Mouse (Mus musculus) C2C12 (cell line): ENCODE results near the gene Adprhl2. TPM values are rescaled to one million over a fixed set of nuclear protein-coding genes. Genes with fewer than 3 reads are reported as not detected.

Experiments
- H3K27me3 ChIP-seq: one replicate; pipeline ENCODE4 v1.6.1; 2011; ENCODE audit not compliant: control insufficient read depth, insufficient read depth, insufficient read length
- H3K36me3 ChIP-seq: one replicate; pipeline ENCODE4 v1.6.1; 2011; ENCODE audit not compliant: control insufficient read depth, insufficient read depth
- H3K4me3 ChIP-seq: one replicate; pipeline ENCODE4 v1.5.1; 2011; ENCODE audit warnings: mild to moderate bottlenecking, control low read depth; ENCODE audit not compliant: poor library complexity, insufficient read depth, severe bottlenecking
- H3K79me2 ChIP-seq: one replicate; pipeline ENCODE4 v1.6.1; 2011; ENCODE audit not compliant: control insufficient read depth, insufficient read depth
- H3K79me3 ChIP-seq: one replicate; pipeline ENCODE4 v1.6.1; 2011; ENCODE audit warnings: low read depth, control low read depth
- H3ac ChIP-seq: one replicate; pipeline ENCODE3; 2011; ENCODE audit warnings: low read depth; ENCODE audit not compliant: control insufficient read depth, insufficient read length
- CEBPB ChIP-seq: IDR thresholded peaks from one replicate; pipeline ENCODE4 v1.6.1; 2011; ENCODE audit warnings: low read depth, mild to moderate bottlenecking, control low read depth, moderate library complexity
- CTCF ChIP-seq: IDR thresholded peaks from one replicate; pipeline ENCODE4 v1.5.1; 2011; ENCODE audit not compliant: control insufficient read depth, insufficient read depth, insufficient read length
- FOSL1 ChIP-seq: IDR thresholded peaks from one replicate; pipeline ENCODE4 v1.8.0; 2011; ENCODE audit warnings: mild to moderate bottlenecking, low read length; ENCODE audit not compliant: poor library complexity, insufficient read depth, severe bottlenecking
- MAX ChIP-seq: IDR thresholded peaks from one replicate; pipeline ENCODE4 v1.6.1; 2011; ENCODE audit warnings: mild to moderate bottlenecking, control low read depth
- MYOD1 ChIP-seq: IDR thresholded peaks from one replicate; pipeline ENCODE4 v1.6.1; 2011; ENCODE audit warnings: low read depth; ENCODE audit not compliant: control insufficient read depth, insufficient read length
- MYOG ChIP-seq: IDR thresholded peaks from one replicate; pipeline ENCODE4 v1.6.1; 2011; ENCODE audit not compliant: control insufficient read depth, insufficient read length; ENCODE audit errors: extremely low read depth
- USF1 ChIP-seq: IDR thresholded peaks from one replicate; pipeline ENCODE4 v1.6.1; 2011; ENCODE audit warnings: low read depth, mild to moderate bottlenecking, control low read depth, moderate library complexity
- polyA plus RNA-seq: library from polyadenylated mRNA; unstranded; fragments of >200 nt; fragmentation: generic; extraction: Trizol; gene quantifications from one replicate; pipeline ENCODE4 v1.2.1, GENCODE M21; 2012; ENCODE audit warnings: missing spikeins

The Adprhl2 gene
- polyA plus RNA-seq, 1 experiment, result 46.2 TPM

GRCm38 (mm10) chr4:126305428-126305827 is 16.1 kb downstream of the Adprhl2 start:
- Histone ChIP-seq H3K27me3 (no peaks in the 10 kb centered on the region), H3ac (no peak overlapping the region), H3K4me3 (no peak overlapping the region), H3K79me2 (no peaks in the 10 kb centered on the region), H3K79me3 (no peaks in the 10 kb centered on the region), H3K36me3 (no peaks in the 10 kb centered on the region)
- TF ChIP-seq MYOD1, result no peak
- TF ChIP-seq CEBPB, result no peak
- TF ChIP-seq CTCF, result no peak
- no peak for TF ChIP-seq USF1
- TF ChIP-seq MYOG, result no peak
- TF ChIP-seq FOSL1, result no peak
- TF ChIP-seq MAX, result no peak

GRCm38 (mm10) chr4:126303877-126304276 is 17.6 kb downstream of the Adprhl2 start:
- Histone ChIP-seq H3K79me3 (no peaks in the 10 kb centered on the region), H3K79me2 (no peaks in the 10 kb centered on the region), H3K27me3 (no peaks in the 10 kb centered on the region)

GRCm38 (mm10) chr4:126301584-126302309 is 19.8 kb downstream of the Adprhl2 start:
- no peak for TF ChIP-seq CEBPB
- no peak overlapping the region for H3K4me3 ChIP-seq
- H3K27me3 ChIP-seq, result no peaks in the 10 kb centered on the region
- no peak overlapping the region for H3ac ChIP-seq
- no peaks in the 10 kb centered on the region for H3K79me2 ChIP-seq
- H3K36me3 ChIP-seq, result no peaks in the 10 kb centered on the region
- H3K79me3 ChIP-seq, result no peaks in the 10 kb centered on the region

More at GRCm38 (mm10) chr4:126303877-126304276, 17.6 kb downstream of the Adprhl2 start:
- H3ac ChIP-seq, result no peak overlapping the region
- TF ChIP-seq MAX, result no peak
- TF ChIP-seq CTCF, result no peak
- no peak for TF ChIP-seq MYOD1
- TF ChIP-seq MYOG, result no peak
- no peak for TF ChIP-seq FOSL1
- TF ChIP-seq CEBPB, result no peak
- no peak for TF ChIP-seq USF1
- no peak overlapping the region for H3K4me3 ChIP-seq
- no peaks in the 10 kb centered on the region for H3K36me3 ChIP-seq

- H3K27me3 ChIP-seq, result no peaks in the 10 kb centered on the region
These were observed 20.5 kb downstream of the Adprhl2 start for GRCm38 (mm10) chr4:126300916-126301583.

GRCm38 (mm10) chr4:126296617-126297101 is 24.8 kb downstream of the Adprhl2 start:
- Histone ChIP-seq H3K27me3 (no peaks in the 10 kb centered on the region), H3K79me2 (no peaks in the 10 kb centered on the region), H3ac (no peak overlapping the region), H3K36me3 (no peaks in the 10 kb centered on the region), H3K4me3 (no peak overlapping the region), H3K79me3 (no peaks in the 10 kb centered on the region)
- TF ChIP-seq MAX (no peak), MYOD1 (no peak), MYOG (no peak), USF1 (no peak), FOSL1 (no peak), CTCF (no peak), CEBPB (no peak)

More at GRCm38 (mm10) chr4:126300916-126301583, 20.5 kb downstream of the Adprhl2 start:
- TF ChIP-seq CTCF (no peak), MYOD1 (peak; percentile 10)
- peak overlapping the region; percentile 53 for H3ac ChIP-seq
- H3K79me2 ChIP-seq, result no peaks in the 10 kb centered on the region
- no peaks in the 10 kb centered on the region for H3K79me3 ChIP-seq
- no peaks in the 10 kb centered on the region for H3K36me3 ChIP-seq
- no peak overlapping the region for H3K4me3 ChIP-seq

GRCm38 (mm10) chr4:126295937-126296336 is 25.6 kb downstream of the Adprhl2 start:
- no peaks in the 10 kb centered on the region for H3K79me3 ChIP-seq
- no peak for TF ChIP-seq USF1
- no peak for TF ChIP-seq MYOG
- no peak for TF ChIP-seq CEBPB
- no peak for TF ChIP-seq FOSL1
- no peak for TF ChIP-seq MAX
- TF ChIP-seq MYOD1, result no peak
- TF ChIP-seq CTCF, result no peak
- H3K4me3 ChIP-seq, result no peak overlapping the region
- H3ac ChIP-seq, result no peak overlapping the region
- H3K27me3 ChIP-seq, result no peaks in the 10 kb centered on the region
- H3K36me3 ChIP-seq, result no peaks in the 10 kb centered on the region
- no peaks in the 10 kb centered on the region for H3K79me2 ChIP-seq
